Mouse (Mus musculus) megakaryocyte, adult 5-6 weeks (primary cell): Measurements from ENCODE around the gene Gm5129. TPM values are rescaled to one million over a fixed set of nuclear protein-coding genes. Genes with fewer than 3 reads are reported as not detected.
"Not testable (repeated sequence)": the region's sequence is repeated elsewhere in the genome, so short reads cannot be mapped to it uniquely, and the experiment has no call there.

ENCODE experiments used
- ATAC-seq: 2 replicates; pipeline ENCODE4 v1.8.0; 2016; ENCODE audit warnings: mild to moderate bottlenecking, inconsistent platforms; ENCODE audit not compliant: poor library complexity, severe bottlenecking
- total RNA-seq, 2 experiments: library from RNA; stranded (forward) in 1 of 2; stranded (reverse) in 1 of 2; fragments of 153-499, 151-499 nt in 1 of 2; fragments of 221-1000, 200-1000 nt in 1 of 2; gene quantifications; 2 replicates each; pipeline versions ENCODE4 v1.2.3 to v1.2.4; 2015 to 2017

Gene Gm5129
- total RNA-seq, 2 experiments from 2014 or later, result 4.4 to 6.2 TPM

DNA sequence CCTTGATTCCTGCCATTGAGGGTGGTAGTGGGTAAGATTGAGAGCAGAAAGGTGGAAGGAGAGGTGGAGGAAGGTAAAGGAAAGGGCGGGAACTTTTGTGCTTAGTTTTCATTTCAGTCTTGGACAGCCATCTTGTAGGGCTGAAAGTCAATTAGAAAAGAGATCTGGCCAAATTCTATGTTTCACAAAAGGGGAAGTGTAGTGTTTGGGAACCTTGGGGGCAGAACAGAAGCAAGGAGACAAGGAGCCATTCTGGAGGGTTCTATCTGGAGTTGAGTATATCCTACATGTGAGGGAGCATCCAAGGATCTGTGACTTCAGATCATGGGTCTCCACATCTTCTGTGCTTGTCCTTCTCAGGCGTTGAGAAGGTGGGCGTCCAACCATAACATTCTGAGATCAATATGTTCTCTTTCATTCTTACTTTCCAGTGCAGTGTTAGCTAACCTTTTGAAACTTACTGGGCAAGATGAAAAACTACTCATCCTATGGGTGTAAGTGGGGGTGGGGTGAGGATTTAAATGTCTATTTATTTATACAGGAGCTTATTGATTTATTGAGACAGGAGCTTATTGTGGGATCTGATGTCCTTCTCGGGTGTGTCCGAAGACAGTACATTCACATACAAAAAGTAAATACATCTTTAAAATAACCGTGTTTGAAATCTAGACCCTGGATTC is 765 bp downstream of the Gm5129 start:
- ATAC-seq, result no peak

DNA sequence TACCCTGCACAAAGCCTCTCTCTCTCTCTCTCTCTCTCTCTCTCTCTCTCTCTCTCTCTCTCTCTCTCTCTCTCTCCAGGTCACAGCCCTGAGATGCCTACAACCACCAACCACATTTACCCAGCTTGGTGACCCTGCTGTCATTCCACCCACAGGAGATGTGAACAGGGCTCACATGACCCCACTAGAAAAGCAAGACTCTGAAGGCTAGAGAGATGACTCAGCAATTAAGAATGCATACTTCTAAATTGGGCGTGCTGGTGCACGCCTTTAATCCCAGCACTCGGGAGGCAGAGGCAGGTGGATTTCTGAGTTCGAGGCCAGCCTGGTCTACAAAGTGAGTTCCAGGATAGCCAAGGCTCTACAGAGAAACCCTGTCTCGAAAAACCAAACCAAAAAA is 9.7 kb downstream of the Gm5129 start:
- not testable (repeated sequence) for ATAC-seq

DNA sequence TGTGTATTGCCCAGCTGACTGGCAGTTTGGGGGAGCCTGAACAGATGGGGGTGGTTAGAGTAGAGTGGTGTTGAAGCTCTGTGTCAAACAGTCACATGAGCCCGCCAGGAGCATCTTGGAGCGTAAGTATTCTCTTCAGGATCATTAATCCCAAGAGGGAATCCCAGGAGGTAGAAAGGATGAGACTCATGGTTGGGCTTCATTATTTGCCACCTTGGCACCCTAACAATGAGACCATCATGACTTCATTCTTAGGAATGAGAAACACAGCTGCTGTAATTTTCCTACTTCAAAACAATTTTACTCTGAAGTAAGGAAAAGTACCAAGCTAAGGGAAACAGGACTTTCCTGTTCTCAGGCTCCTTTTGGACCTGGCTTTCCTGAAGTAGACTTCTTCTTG is 10.4 kb downstream of the Gm5129 start:
- no peak for ATAC-seq

DNA sequence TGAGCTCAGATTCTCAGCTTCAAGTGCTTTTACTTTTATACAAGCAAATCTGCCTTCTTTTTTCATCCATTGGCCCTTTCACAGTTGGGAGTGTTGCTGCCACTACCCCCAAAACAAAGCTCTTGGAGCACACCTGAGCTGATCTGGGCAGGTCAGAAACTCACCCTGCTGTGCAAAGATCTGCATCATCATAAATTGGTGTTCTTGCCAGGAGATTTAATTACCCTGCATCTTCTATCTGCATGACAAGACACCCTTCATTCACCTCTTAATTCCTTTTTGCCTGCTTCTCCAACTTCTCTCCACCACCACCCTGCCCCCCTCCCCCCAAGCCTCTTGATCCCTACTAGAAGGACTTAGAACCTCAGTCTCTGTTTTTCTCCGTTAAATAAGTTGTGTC is 14.6 kb downstream of the Gm5129 start:
- no peak for ATAC-seq

DNA sequence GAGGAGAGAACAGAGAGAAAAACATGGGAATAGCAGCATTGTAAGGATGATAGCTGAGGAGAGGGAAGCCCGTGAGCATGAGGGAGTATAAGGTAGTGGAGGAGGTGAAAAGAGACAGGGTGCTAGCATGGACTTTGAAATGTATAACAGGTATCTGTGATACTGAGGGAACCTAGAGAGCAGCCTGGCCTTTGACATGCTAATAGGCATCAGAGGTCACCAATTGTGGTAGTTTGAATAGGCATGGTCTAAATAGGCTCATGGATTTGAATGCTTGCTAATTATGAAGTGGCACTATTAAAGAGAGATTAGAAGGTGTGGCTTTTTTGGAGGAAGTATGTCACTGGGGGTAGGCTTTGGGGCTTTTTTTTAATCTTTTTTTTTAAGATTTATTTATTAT is 22.8 kb downstream of the Gm5129 start:
- no peak for ATAC-seq

- ATAC-seq, result no peak
Observed at GRCm38 (mm10) chr5:29711631-29712030, 24.1 kb downstream of the Gm5129 start.

GRCm38 (mm10) chr5:29708258-29708657 is 27.5 kb downstream of the Gm5129 start:
- no peak for ATAC-seq

DNA sequence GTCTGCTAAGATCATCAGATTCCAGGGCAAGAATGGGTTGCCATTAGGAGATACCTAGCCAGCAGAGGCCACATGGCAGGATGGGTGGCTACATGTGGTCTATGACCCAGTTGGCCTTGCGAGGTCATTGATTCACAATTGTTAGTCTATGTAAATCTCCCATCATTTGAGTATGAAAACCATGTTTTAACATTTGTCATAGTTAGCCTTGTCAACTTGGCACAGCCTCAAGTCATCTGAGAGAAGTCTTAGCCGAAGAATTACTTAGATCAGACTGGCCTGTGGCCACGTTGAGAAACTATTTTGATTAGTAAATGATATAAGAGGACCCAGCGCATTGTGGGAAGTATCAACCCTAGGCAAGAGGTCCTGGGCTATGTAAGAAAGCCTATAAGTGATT is 28.5 kb downstream of the Gm5129 start:
- ATAC-seq, result no peak

DNA sequence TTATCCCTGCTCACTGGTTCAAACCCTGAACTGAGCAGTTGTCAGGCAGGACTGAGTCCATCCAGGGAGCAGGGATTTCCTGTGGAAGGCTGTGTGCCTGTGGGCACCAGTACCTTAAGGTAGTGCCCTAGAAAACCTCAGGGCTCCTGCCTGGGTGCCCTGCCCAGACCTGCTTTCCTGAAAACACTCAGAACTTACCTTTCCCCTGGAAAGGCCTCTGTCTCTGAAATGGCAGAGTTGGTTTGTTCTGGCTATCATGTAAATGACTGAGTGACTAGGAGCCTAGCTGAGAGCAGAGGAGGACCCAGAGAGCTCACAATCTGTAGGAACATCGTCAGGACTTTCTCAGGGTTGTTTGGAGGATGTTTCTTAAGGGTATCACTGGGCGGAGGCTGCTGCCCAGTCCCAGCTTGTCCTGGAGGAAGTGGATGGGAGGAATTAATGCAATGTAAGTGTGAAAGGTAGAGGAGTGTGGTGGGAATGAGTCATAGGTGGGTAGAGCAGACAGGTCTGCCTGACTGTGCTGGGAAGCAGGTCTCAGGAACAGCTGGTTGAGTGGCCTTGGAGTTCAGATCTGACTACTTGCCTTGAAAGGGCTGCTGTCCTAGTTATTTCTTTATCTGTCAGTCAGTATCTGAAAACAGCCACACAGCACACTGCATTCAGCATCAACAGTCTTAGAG is 36.1 kb downstream of the Gm5129 start:
- ATAC-seq, result no peak

GRCm38 (mm10) chr5:29698493-29698892 is 37.2 kb downstream of the Gm5129 start:
- no peak for ATAC-seq

GRCm38 (mm10) chr5:29688352-29688751 is 47.4 kb downstream of the Gm5129 start:
- ATAC-seq, result no peak

DNA sequence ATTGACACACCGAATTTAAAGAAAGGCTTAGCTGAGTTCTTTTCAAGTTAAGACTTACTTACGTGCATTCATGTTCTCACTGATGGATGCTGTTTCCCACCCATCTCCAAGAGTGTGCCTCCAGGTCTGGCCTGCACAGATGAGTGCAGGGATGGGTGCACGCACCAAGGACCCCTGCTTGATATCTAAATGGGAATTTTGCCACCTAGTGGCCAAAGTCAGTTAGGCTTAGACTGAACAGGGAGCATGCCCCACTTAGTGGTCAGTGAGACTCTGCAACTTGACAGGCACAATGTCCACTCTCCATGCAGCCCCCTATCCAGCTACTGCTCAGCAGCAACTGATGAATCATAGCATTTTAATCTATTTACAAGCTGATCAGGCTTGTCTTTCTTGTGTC is 48.1 kb downstream of the Gm5129 start:
- ATAC-seq, result peak; percentile 38; the same call in 1 of the 2 replicates

Other genes with a start within 250 kb of the Gm5129 start
- 21.1 and 27.0 TPM in 2 replicates for gene Ube3c, start 166.7 kb downstream of the Gm5129 start, total RNA-seq (2015)
- 22.1 and 26.3 TPM in 2 replicates for gene Ube3c, start 166.7 kb downstream of the Gm5129 start, total RNA-seq (2017)
- gene Dnajb6, start 248 bp downstream of the Gm5129 start, total RNA-seq (2015), result 141 and 161 TPM in 2 replicates
- 157 and 169 TPM in 2 replicates for gene Dnajb6, start 248 bp downstream of the Gm5129 start, total RNA-seq (2017)